Mouse (Mus musculus): Measurements from ENCODE around the gene Fam241a.

DNA sequence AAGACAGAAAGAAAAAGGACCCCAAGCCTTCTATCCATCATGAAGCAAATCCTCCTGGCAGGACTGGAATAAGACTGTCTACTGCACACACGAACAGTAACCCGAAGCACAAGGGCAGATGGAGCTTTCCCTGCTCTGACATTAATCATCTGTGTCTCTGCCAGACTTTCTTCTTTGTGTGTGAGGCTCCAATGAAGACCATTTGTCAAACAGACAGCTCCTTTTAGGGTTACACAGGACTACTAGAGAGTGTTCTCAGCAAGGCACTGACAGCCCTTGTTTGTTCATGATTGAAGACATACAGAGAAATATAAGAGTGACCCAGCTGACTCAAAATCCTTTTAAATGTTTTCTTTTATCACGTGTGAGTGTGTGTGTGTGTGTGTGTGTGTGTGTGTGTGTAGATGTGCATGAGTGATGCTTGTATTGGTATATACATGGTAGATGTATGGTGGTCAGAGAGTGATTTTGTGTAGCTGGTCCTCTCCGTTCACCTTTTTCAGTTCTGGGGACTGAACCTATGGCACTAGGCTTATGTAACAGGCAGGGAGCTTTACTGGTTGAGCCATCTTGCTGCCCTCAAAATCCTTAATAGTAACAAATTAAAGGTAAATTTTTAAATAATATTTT lies 21.8 kb downstream of the Fam241a start:
- no peak for TF ChIP-seq GATA1 (IDR thresholded peaks at IDR 0.05; ENCODE audit: borderline replicate concordance, low read length)
- no peak for TF ChIP-seq FLI1 (IDR thresholded peaks at IDR 0.05; ENCODE audit: low read length)
